Mouse (Mus musculus) thymus, adult 2 months (tissue): ENCODE measurements around the gene Ncl.

Experiments
- CTCF ChIP-seq: fragments of 200-500 bp; IDR thresholded peaks from 2 replicates; pipeline ENCODE4 v1.5.1; 2012; ENCODE audit warnings: mild to moderate bottlenecking, control low read depth, low read length, moderate library complexity, borderline replicate concordance; ENCODE audit not compliant: control insufficient read depth, poor library complexity, insufficient read depth; ENCODE audit errors: extremely low read depth
- POLR2A ChIP-seq: fragments of 200-500 bp; IDR thresholded peaks from 2 replicates; pipeline ENCODE4 v1.6.1; 2012; ENCODE audit warnings: mild to moderate bottlenecking, low read length, control low read depth, moderate library complexity; ENCODE audit not compliant: control insufficient read depth, poor library complexity, insufficient read depth; ENCODE audit errors: extremely low read depth

DNA sequence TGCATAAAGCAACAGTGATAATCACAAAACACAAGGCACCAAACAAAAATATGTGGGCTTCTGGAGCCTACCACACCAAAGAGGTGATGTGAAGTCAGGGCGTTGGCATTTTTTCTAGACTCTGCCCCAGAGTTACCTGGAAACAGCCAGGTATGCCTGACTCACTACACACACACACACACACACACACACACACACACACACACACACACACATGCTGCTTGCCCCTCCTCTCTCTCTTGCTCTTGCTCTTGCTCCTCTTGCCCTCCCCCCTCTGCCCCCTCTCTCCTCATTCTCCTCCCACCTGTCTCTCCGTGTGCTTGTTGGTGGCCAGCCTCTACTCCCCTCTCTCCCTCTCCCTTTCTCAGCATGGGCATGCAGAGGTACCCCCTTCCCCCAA, 22.9 kb downstream of the Ncl start:
- TF ChIP-seq POLR2A (no peak), CTCF (no peak)
